Mouse (Mus musculus) intestine, embryonic 14.5 days (tissue): ENCODE results near the gene Ppcdc. TPM values are rescaled to one million over a fixed set of nuclear protein-coding genes. Genes with fewer than 3 reads are reported as not detected.

Experiments used
- ATAC-seq: fragments of 200-750 bp; cut with Nextera tagmentation; replicated peaks from 2 replicates; pipeline ENCODE4 v1.8.0; 2017; ENCODE audit warnings: low read depth, moderate number of reproducible peaks, moderate TSS enrichment, moderate library complexity; ENCODE audit not compliant: low FRiP score, low TSS enrichment
- DNase-seq: peaks from one replicate; pipeline ENCODE4 v3.0.0-alpha.2; 2018; ENCODE audit warnings: low spot score
- H3K27ac ChIP-seq: fragments of 300-500 bp; sonication (generic); 2 replicates; pipeline ENCODE4 v1.5.1; 2014; ENCODE audit warnings: low read depth, mild to moderate bottlenecking, control low read depth
- H3K27me3 ChIP-seq: fragments of 300-500 bp; sonication (generic); replicated peaks from 2 replicates; pipeline ENCODE4 v1.6.1; 2014; ENCODE audit warnings: low read length, control low read depth; ENCODE audit not compliant: control insufficient read depth, insufficient read depth
- H3K36me3 ChIP-seq: fragments of 300-500 bp; sonication (generic); 2 replicates; pipeline ENCODE4 v1.6.1; 2014; ENCODE audit warnings: low read length, control low read depth; ENCODE audit not compliant: control insufficient read depth, insufficient read depth
- H3K4me1 ChIP-seq: fragments of 300-500 bp; sonication (generic); replicated peaks from 2 replicates; pipeline ENCODE4 v1.6.1; 2014; ENCODE audit warnings: low read length, control low read depth, mixed read lengths; ENCODE audit not compliant: control insufficient read depth, insufficient read depth
- H3K4me2 ChIP-seq: fragments of 300-500 bp; sonication (generic); 2 replicates; pipeline ENCODE4 v1.6.1; 2014; ENCODE audit warnings: low read length
- H3K4me3 ChIP-seq: fragments of 300-500 bp; sonication (generic); 2 replicates; pipeline ENCODE4 v1.5.1; 2014; ENCODE audit warnings: low read depth, low read length, control low read depth, mixed read lengths
- H3K9ac ChIP-seq: fragments of 300-500 bp; sonication (generic); 2 replicates; pipeline ENCODE4 v1.6.1; 2014; ENCODE audit warnings: mild to moderate bottlenecking, low read length
- H3K9me3 ChIP-seq: fragments of 300-500 bp; sonication (generic); 2 replicates; pipeline ENCODE4 v1.6.1; 2016; ENCODE audit warnings: low read length, control low read depth; ENCODE audit not compliant: control insufficient read depth
- WGBS: fragments of 180-500 bp; shearing (Covaris S2); extraction: QIAGEN DNeasy Blood & Tissue Kit; methylation state at CpG from one replicate; pipeline ENCODE4 v1.1.7; 2014; 5-methylcytosine and 5-hydroxymethylcytosine counted together
- polyA plus RNA-seq: library from polyadenylated mRNA; unstranded; fragments of >200 nt; fragmentation: Nextera tagmentation; extraction: Ambion mirVana; gene quantifications from 2 replicates; pipeline ENCODE4 v1.2.1, GENCODE M21; 2014

Ppcdc gene
- polyA plus RNA-seq, 1 experiment from 2014 or later: 27.5 TPM

DNA sequence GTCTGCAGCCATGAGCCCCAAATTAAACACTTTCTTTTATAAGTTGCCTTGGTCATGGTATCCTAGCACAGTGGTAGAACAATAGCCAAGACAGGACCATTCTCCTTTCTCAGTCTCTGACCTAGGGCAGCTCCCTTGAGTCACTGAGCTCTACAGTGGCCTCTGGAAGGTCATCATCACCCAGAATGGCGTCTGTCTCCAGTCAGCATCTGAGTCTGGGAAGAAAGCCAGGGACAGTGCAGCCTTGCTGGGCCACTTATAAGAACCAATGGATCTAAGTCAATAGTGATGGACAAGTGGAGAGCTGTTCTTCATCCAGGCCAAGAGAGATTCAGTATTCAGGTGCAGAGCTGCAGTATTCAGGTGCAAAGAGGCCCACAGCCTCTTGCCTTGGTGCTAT lies 101.2 kb downstream of the Ppcdc start:
- Histone ChIP-seq H3K36me3 (no peaks in the 10 kb centered on the region), H3K4me2 (no peak overlapping the region), H3K9me3 (no peaks in the 10 kb centered on the region; the same call in 1 of the 2 replicates), H3K4me3 (no peak overlapping the region), H3K9ac (no peak overlapping the region), H3K4me1 (peaks cover 10% of the 10 kb centered on the region), H3K27me3 (no peaks in the 10 kb centered on the region), H3K27ac (no peak overlapping the region)
- 83% methylated on average over 1 of the region's 1 CpGs for WGBS
- DNase-seq (no peak), ATAC-seq (no peak)

Other genes starting within 250 kb of the Ppcdc start
- not detected in 2 replicates for gene Trcg1, start 203.6 kb downstream of the Ppcdc start, polyA plus RNA-seq
- gene 1700017B05Rik, start 177.5 kb downstream of the Ppcdc start, polyA plus RNA-seq: 41.2 and 42.1 TPM in 2 replicates
- gene Scamp5, start 27.9 kb upstream of the Ppcdc start, polyA plus RNA-seq: 13.1 and 13.7 TPM in 2 replicates
- 8.6 and 10.7 TPM in 2 replicates for gene Rpp25, start 63.9 kb upstream of the Ppcdc start, polyA plus RNA-seq
- 622 and 687 TPM in 2 replicates for gene Cox5a, start 81.2 kb upstream of the Ppcdc start, polyA plus RNA-seq
- gene Fam219b, start 97.4 kb upstream of the Ppcdc start, polyA plus RNA-seq: 18.9 and 21.9 TPM in 2 replicates
- 40.4 and 42.7 TPM in 2 replicates for gene Mpi, start 112.6 kb upstream of the Ppcdc start, polyA plus RNA-seq
- gene Scamp2, start 120.8 kb upstream of the Ppcdc start, polyA plus RNA-seq: 75.5 and 80.2 TPM in 2 replicates
- gene Ulk3, start 149.3 kb upstream of the Ppcdc start, polyA plus RNA-seq: 14.2 and 14.3 TPM in 2 replicates
- not detected in 2 replicates for gene Cplx3, start 166.2 kb upstream of the Ppcdc start, polyA plus RNA-seq
- gene Lman1l, start 180.7 kb upstream of the Ppcdc start, polyA plus RNA-seq: not detected in 2 replicates
- gene Csk, start 213.5 kb upstream of the Ppcdc start, polyA plus RNA-seq: 28.0 and 31.4 TPM in 2 replicates
- not detected in 2 replicates for gene Cyp1a2, start 243.6 kb upstream of the Ppcdc start, polyA plus RNA-seq
- gene Cyp1a1, start 247.8 kb upstream of the Ppcdc start, polyA plus RNA-seq: not detected in 2 replicates